In genomic region chr15:103108066-103108676, GRCm38 (mm10) we compare ENCODE assay signal across 17 mouse cellular contexts. TPM values are rescaled to one million over a fixed set of nuclear protein-coding genes. Genes with fewer than 3 reads are reported as not detected.
DNase-seq lines count a peak whose midpoint lies in the region; ATAC-seq and TF ChIP-seq lines count a peak whose summit lies in the region.
"Had no signal": no experiment of that assay in that cellular context is flagged by ENCODE, and none has a peak within 500 bp of the region (broad histone marks: within the 10 kb centered on the region; RNA-seq: fewer than 3 reads in every experiment).

No protein-coding gene starts in this region.

- intact Hi-C loops in left cerebral cortex, postnatal 36 days (cut with DNase I), result no loop called here
- intact Hi-C loops in gastrocnemius, postnatal 36 days (cut with DNase I), result no loop called here

- ATAC-seq in embryonic facial prominence, embryonic 14.5 days (ENCODE audit: low read depth), result no peak
- no peak for ATAC-seq in forebrain, postnatal 0 days
- peak; percentile 51 for ATAC-seq in midbrain, embryonic 13.5 days
- no peak for ATAC-seq in stomach, embryonic 14.5 days (ENCODE audit: insufficient number of reproducible peaks, insufficient read depth, low FRiP score, low read depth)

- 0 out of 2 replicates have a peak overlapping the region, but pooled peaks have one; percentile 16 for H3K9ac ChIP-seq in embryonic facial prominence, embryonic 14.5 days (ENCODE audit: low read depth, low read length)
- no peak overlapping the region for H3K9ac ChIP-seq in forebrain, postnatal 0 days
- no peak overlapping the region for H3K9ac ChIP-seq in midbrain, embryonic 13.5 days (replicated peaks)
- no peak overlapping the region for H3K9ac ChIP-seq in stomach, embryonic 14.5 days (replicated peaks; ENCODE audit: low read depth, low read length)
- H3K9ac ChIP-seq: heart, embryonic 13.5 days; liver, embryonic 13.5 days had no signal

- TF ChIP-seq CTCF in forebrain, postnatal 0 days (IDR thresholded peaks at IDR 0.05; ENCODE audit: low read depth), result no peak

- no peak overlapping the region for H3K4me3 ChIP-seq in embryonic facial prominence, embryonic 14.5 days (ENCODE audit: low read depth, low read length)
- no peak overlapping the region for H3K4me3 ChIP-seq in embryonic facial prominence, embryonic 10.5 days
- H3K4me3 ChIP-seq in forebrain, postnatal 0 days (ENCODE audit: low read depth, low read length), result no peak overlapping the region
- H3K4me3 ChIP-seq in midbrain, embryonic 13.5 days (replicated peaks), result no peak overlapping the region
- no peak overlapping the region for H3K4me3 ChIP-seq in stomach, embryonic 14.5 days (ENCODE audit: low read depth, low read length)
- H3K4me3 ChIP-seq: heart, embryonic 13.5 days; limb, embryonic 10.5 days; liver, embryonic 13.5 days; megakaryocyte, embryonic 14.5 days had no signal

- 58% methylated on average over 8 of the region's 8 CpGs for WGBS in embryonic facial prominence, embryonic 14.5 days
- 60% methylated on average over 8 of the region's 8 CpGs for WGBS in embryonic facial prominence, embryonic 10.5 days
- 38% methylated on average over 8 of the region's 8 CpGs for WGBS in forebrain, postnatal 0 days
- 54% methylated on average over 8 of the region's 8 CpGs for WGBS in midbrain, embryonic 13.5 days
- WGBS in stomach, embryonic 14.5 days, result 46% methylated on average over 8 of the region's 8 CpGs

- H3K9me3 ChIP-seq in embryonic facial prominence, embryonic 14.5 days (ENCODE audit: control insufficient read depth, low read length), result no peaks in the 10 kb centered on the region
- no peaks in the 10 kb centered on the region for H3K9me3 ChIP-seq in embryonic facial prominence, embryonic 10.5 days
- no peaks in the 10 kb centered on the region for H3K9me3 ChIP-seq in forebrain, postnatal 0 days (ENCODE audit: low read length)
- H3K9me3 ChIP-seq in midbrain, embryonic 13.5 days, result no peaks in the 10 kb centered on the region
- H3K9me3 ChIP-seq in stomach, embryonic 14.5 days (ENCODE audit: control insufficient read depth, low read depth, low read length), result no peaks in the 10 kb centered on the region
- H3K9me3 ChIP-seq: heart, embryonic 13.5 days; limb, embryonic 10.5 days; liver, embryonic 13.5 days; megakaryocyte, embryonic 14.5 days had no signal

- no peak for DNase-seq in embryonic facial prominence, embryonic 14.5 days (ENCODE audit: low spot score)
- no peak for DNase-seq in embryonic facial prominence, embryonic 10.5 days (ENCODE audit: low spot score)
- peak; percentile 39 for DNase-seq in forebrain, postnatal 0 days
- no peak for DNase-seq in left cerebral cortex, postnatal 36 days (ENCODE audit: low spot score in 2 of 2)
- DNase-seq in cerebellum, postnatal 25 days, result no peak
- no peak for DNase-seq in gastrocnemius, postnatal 36 days
- DNase-seq: adrenal gland, postnatal 36 days; heart, postnatal 4 days; kidney, adult 8-10 months; kidney, postnatal 36 days; liver, embryonic 13.5 days had no signal

- H3K4me1 ChIP-seq in embryonic facial prominence, embryonic 14.5 days (ENCODE audit: control insufficient read depth, insufficient read depth, low read length), result peaks cover 6% of the 10 kb centered on the region; the same call in 1 of the 2 replicates
- H3K4me1 ChIP-seq in embryonic facial prominence, embryonic 10.5 days, result peaks cover 9% of the 10 kb centered on the region; the same call in 1 of the 2 replicates
- no peaks in the 10 kb centered on the region for H3K4me1 ChIP-seq in forebrain, postnatal 0 days (ENCODE audit: insufficient read depth)
- H3K4me1 ChIP-seq in midbrain, embryonic 13.5 days (replicated peaks), result peaks cover 23% of the 10 kb centered on the region
- peaks cover 27% of the 10 kb centered on the region; the same call in 1 of the 2 replicates for H3K4me1 ChIP-seq in stomach, embryonic 14.5 days (ENCODE audit: control insufficient read depth, insufficient read depth, low read length)
- H3K4me1 ChIP-seq: heart, embryonic 13.5 days; liver, embryonic 13.5 days; megakaryocyte, embryonic 14.5 days had no signal

- no peak overlapping the region for H3K4me2 ChIP-seq in embryonic facial prominence, embryonic 14.5 days (ENCODE audit: low read depth, low read length)
- H3K4me2 ChIP-seq in forebrain, postnatal 0 days (ENCODE audit: low read depth), result no peak overlapping the region
- H3K4me2 ChIP-seq in midbrain, embryonic 13.5 days (replicated peaks), result no peak overlapping the region
- H3K4me2 ChIP-seq in stomach, embryonic 14.5 days (replicated peaks; ENCODE audit: low read depth, low read length), result 0 out of 2 replicates have a peak overlapping the region, but pooled peaks have one; percentile 8
- H3K4me2 ChIP-seq: heart, embryonic 13.5 days; liver, embryonic 13.5 days had no signal

- peaks cover 40% of the 10 kb centered on the region for H3K27me3 ChIP-seq in embryonic facial prominence, embryonic 14.5 days (replicated peaks; ENCODE audit: control insufficient read depth, insufficient read depth, low read length)
- peaks cover 99% of the 10 kb centered on the region for H3K27me3 ChIP-seq in embryonic facial prominence, embryonic 10.5 days (replicated peaks; ENCODE audit: low read depth, poor library complexity, severe bottlenecking)
- peaks cover 12% of the 10 kb centered on the region for H3K27me3 ChIP-seq in forebrain, postnatal 0 days (ENCODE audit: insufficient read depth, low read length)
- H3K27me3 ChIP-seq in midbrain, embryonic 13.5 days, result peaks cover 21% of the 10 kb centered on the region
- no peaks in the 10 kb centered on the region for H3K27me3 ChIP-seq in stomach, embryonic 14.5 days (ENCODE audit: control insufficient read depth, insufficient read depth, low read length)
- H3K27me3 ChIP-seq: CH12.LX had no signal

- H3K36me3 ChIP-seq in embryonic facial prominence, embryonic 14.5 days (ENCODE audit: control insufficient read depth, insufficient read depth, low read length), result no peaks in the 10 kb centered on the region
- H3K36me3 ChIP-seq in embryonic facial prominence, embryonic 10.5 days (replicated peaks), result no peaks in the 10 kb centered on the region
- no peaks in the 10 kb centered on the region for H3K36me3 ChIP-seq in forebrain, postnatal 0 days (ENCODE audit: insufficient read depth)
- H3K36me3 ChIP-seq in midbrain, embryonic 13.5 days, result no peaks in the 10 kb centered on the region
- no peaks in the 10 kb centered on the region for H3K36me3 ChIP-seq in stomach, embryonic 14.5 days (ENCODE audit: control insufficient read depth, insufficient read depth, low read length)
- H3K36me3 ChIP-seq: heart, embryonic 13.5 days; limb, embryonic 10.5 days; liver, embryonic 13.5 days had no signal

- H3K27ac ChIP-seq in embryonic facial prominence, embryonic 14.5 days (replicated peaks; ENCODE audit: low read depth, low read length), result no peak overlapping the region
- no peak overlapping the region for H3K27ac ChIP-seq in embryonic facial prominence, embryonic 10.5 days (replicated peaks)
- H3K27ac ChIP-seq in forebrain, postnatal 0 days (ENCODE audit: low read depth, low read length), result no peak overlapping the region
- H3K27ac ChIP-seq in midbrain, embryonic 13.5 days, result no peak overlapping the region
- H3K27ac ChIP-seq in stomach, embryonic 14.5 days (ENCODE audit: low read length), result peak overlapping the region; percentile 74
- H3K27ac ChIP-seq: heart, embryonic 13.5 days; limb, embryonic 10.5 days; liver, embryonic 13.5 days had no signal

RNA-seq across cellular contexts. Expression of gene Smug1, which starts 58.7 kb away (rescaled TPM):
- 14.9 and 18.4 TPM in 2 replicates for polyA plus RNA-seq in embryonic facial prominence, embryonic 14.5 days (2014; fragmentation: Nextera tagmentation; extraction: Ambion mirVana)
- polyA plus RNA-seq in embryonic facial prominence, embryonic 10.5 days (2016; fragmentation: Nextera tagmentation; extraction: Ambion mirVana), result 15.7 and 19.6 TPM in 2 replicates
- 34.0 and 34.4 TPM in 2 replicates for total RNA-seq in forebrain, postnatal 0 days (2014; rRNA removed)
- polyA plus RNA-seq in forebrain, postnatal 0 days (2015; fragmentation: Nextera tagmentation; extraction: Ambion mirVana), result 14.6 and 18.5 TPM in 2 replicates
- polyA plus RNA-seq in midbrain, embryonic 13.5 days (2015; fragmentation: Nextera tagmentation; extraction: Ambion mirVana), result 26.8 and 27.7 TPM in 2 replicates
- polyA plus RNA-seq in stomach, embryonic 14.5 days (2014; fragmentation: Nextera tagmentation; extraction: Ambion mirVana), result 21.4 and 22.2 TPM in 2 replicates
- total RNA-seq in left cerebral cortex, postnatal 36 days (2021), result 10 to 100 TPM; 18.3 to 20.0 TPM
- 10 to 100 TPM in 1 of 2 experiments, 1 to 10 TPM in 1; 9.9 to 11.3 TPM for total RNA-seq in gastrocnemius, postnatal 36 days (2021)
